Mouse (Mus musculus) C2C12 (cell line): ENCODE results near the gene Taf8.

ENCODE experiments used
- CTCF ChIP-seq: IDR thresholded peaks from one replicate; pipeline ENCODE4 v1.5.1; 2011; ENCODE audit not compliant: control insufficient read depth, insufficient read depth, insufficient read length
- MAX ChIP-seq: IDR thresholded peaks from one replicate; pipeline ENCODE4 v1.6.1; 2011; ENCODE audit warnings: mild to moderate bottlenecking, control low read depth
- MYOD1 ChIP-seq: IDR thresholded peaks from one replicate; pipeline ENCODE4 v1.6.1; 2011; ENCODE audit warnings: low read depth; ENCODE audit not compliant: control insufficient read depth, insufficient read length
- MYOG ChIP-seq: IDR thresholded peaks from one replicate; pipeline ENCODE4 v1.6.1; 2011; ENCODE audit not compliant: control insufficient read depth, insufficient read length; ENCODE audit errors: extremely low read depth
- USF1 ChIP-seq: IDR thresholded peaks from one replicate; pipeline ENCODE4 v1.6.1; 2011; ENCODE audit warnings: low read depth, mild to moderate bottlenecking, control low read depth, moderate library complexity

- TF ChIP-seq MYOG = no peak
- TF ChIP-seq MAX = no peak
- no peak for TF ChIP-seq MYOD1
- peak; percentile 95 for TF ChIP-seq CTCF
- no peak for TF ChIP-seq USF1
These were observed 28.6 kb downstream of the Taf8 start for GRCm38 (mm10) chr17:47473434-47473974.
